Mouse (Mus musculus) midbrain, embryonic 11.5 days (tissue): ENCODE results near the gene Rasl2-9. TPM values are rescaled to one million over a fixed set of nuclear protein-coding genes. Genes with fewer than 3 reads are reported as not detected.

Experiments used
- ATAC-seq: fragments of 200-750 bp; cut with Nextera tagmentation; 2 replicates; pipeline ENCODE4 v1.8.0; 2017; ENCODE audit warnings: moderate TSS enrichment, moderate library complexity; ENCODE audit not compliant: low FRiP score
- DNase-seq: peaks from one replicate; pipeline ENCODE4 v3.0.0; 2015; ENCODE audit warnings: low spot score; ENCODE audit errors: missing footprints
- H3K27ac ChIP-seq: fragments of 300-500 bp; sonication (generic); 2 replicates; pipeline ENCODE4 v1.5.1; 2014; ENCODE audit warnings: low read depth, low read length
- H3K27me3 ChIP-seq: fragments of 300-500 bp; sonication (generic); 2 replicates; pipeline ENCODE4 v1.6.1; 2014; ENCODE audit warnings: mild to moderate bottlenecking, low read length, moderate library complexity, mixed read lengths; ENCODE audit not compliant: control insufficient read depth, insufficient read depth
- H3K36me3 ChIP-seq: fragments of 300-500 bp; sonication (generic); 2 replicates; pipeline ENCODE4 v1.6.1; 2014; ENCODE audit warnings: mild to moderate bottlenecking, low read length, moderate library complexity, mixed read lengths; ENCODE audit not compliant: control insufficient read depth, insufficient read depth
- H3K4me1 ChIP-seq: fragments of 300-500 bp; sonication (generic); 2 replicates; pipeline ENCODE4 v1.6.1; 2014; ENCODE audit warnings: low read length; ENCODE audit not compliant: control insufficient read depth, insufficient read depth
- H3K4me2 ChIP-seq: fragments of 300-500 bp; sonication (generic); 2 replicates; pipeline ENCODE4 v1.6.1; 2014; ENCODE audit warnings: mild to moderate bottlenecking, moderate library complexity
- H3K4me3 ChIP-seq: fragments of 300-500 bp; sonication (generic); 2 replicates; pipeline ENCODE4 v1.5.1; 2014; ENCODE audit warnings: low read depth, low read length
- H3K9ac ChIP-seq: fragments of 300-500 bp; sonication (generic); 2 replicates; pipeline ENCODE4 v1.6.1; 2014; ENCODE audit warnings: low read length
- H3K9me3 ChIP-seq: fragments of 300-500 bp; sonication (generic); 2 replicates; pipeline ENCODE4 v1.6.1; 2016; ENCODE audit warnings: low read length; ENCODE audit not compliant: control insufficient read depth
- WGBS: fragments of 180-500 bp; shearing (Covaris S2); extraction: QIAGEN DNeasy Blood & Tissue Kit; methylation state at CpG from one replicate; pipeline ENCODE4 v1.1.7; 2014; 5-methylcytosine and 5-hydroxymethylcytosine counted together
- polyA plus RNA-seq: library from polyadenylated mRNA; unstranded; fragments of >200 nt; fragmentation: Nextera tagmentation; extraction: Ambion mirVana; gene quantifications from 2 replicates; pipeline ENCODE4 v1.2.1, GENCODE M21; 2014

Gene Rasl2-9
- polyA plus RNA-seq, 1 experiment from 2014 or later, result 0.19 TPM

DNA sequence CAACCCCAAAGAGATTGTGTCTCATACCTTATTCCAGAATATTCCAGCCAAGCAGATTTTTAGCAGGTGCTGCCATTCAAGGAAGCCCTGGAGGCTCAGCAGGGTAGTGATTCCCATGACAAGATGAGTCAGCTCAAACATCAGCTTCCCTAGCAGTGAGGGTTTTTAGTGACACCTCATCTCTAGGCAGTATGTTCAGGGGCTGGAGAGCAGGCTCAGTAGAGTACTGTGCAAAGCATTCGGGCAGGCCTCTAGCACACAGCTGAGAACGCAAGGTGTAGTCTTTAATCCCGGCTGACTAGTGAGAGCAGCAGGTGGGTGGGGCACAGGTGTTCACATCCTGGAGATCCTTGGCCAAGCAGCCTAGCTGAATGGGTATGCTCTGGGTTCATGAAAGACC is 26.0 kb downstream of the Rasl2-9 start:
- WGBS, result 93% methylated on average over 3 of the region's 3 CpGs
- Histone ChIP-seq H3K4me3 (no peak overlapping the region), H3K27ac (no peak overlapping the region), H3K4me1 (no peaks in the 10 kb centered on the region), H3K9me3 (no peaks in the 10 kb centered on the region), H3K27me3 (no peaks in the 10 kb centered on the region), H3K4me2 (no peak overlapping the region), H3K9ac (no peak overlapping the region), H3K36me3 (peaks cover 17% of the 10 kb centered on the region)
- ATAC-seq (no peak), DNase-seq (no peak)

DNA sequence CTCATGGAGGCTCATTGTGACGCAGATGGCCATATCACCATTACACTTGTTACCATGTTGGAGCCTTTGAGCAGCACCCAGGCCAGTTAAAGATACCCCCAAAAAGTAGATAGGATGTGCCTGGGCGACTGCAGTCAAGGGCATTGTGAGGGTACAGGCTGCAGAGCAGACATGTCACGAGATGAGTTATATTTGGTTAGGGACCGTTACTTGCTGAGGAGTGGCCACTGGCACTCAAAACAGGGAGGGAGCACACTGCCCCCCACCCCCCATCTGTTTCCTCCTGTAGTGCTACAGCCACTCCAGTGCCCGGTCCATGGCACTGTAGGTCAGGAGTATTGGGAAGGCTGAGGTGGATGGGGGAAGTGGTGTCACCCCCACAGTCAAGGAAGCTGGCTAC is 27.0 kb downstream of the Rasl2-9 start:
- Histone ChIP-seq H3K9ac (no peak overlapping the region), H3K4me3 (no peak overlapping the region), H3K27ac (no peak overlapping the region), H3K36me3 (peaks cover 23% of the 10 kb centered on the region), H3K27me3 (no peaks in the 10 kb centered on the region), H3K4me2 (no peak overlapping the region), H3K9me3 (no peaks in the 10 kb centered on the region), H3K4me1 (no peaks in the 10 kb centered on the region)
- DNase-seq, result no peak
- WGBS, result 99% methylated on average over 5 of the region's 5 CpGs
- ATAC-seq, result no peak

- Histone ChIP-seq H3K9me3 (no peaks in the 10 kb centered on the region), H3K4me3 (no peak overlapping the region), H3K4me2 (no peak overlapping the region), H3K9ac (no peak overlapping the region), H3K36me3 (peaks cover 40% of the 10 kb centered on the region), H3K27me3 (no peaks in the 10 kb centered on the region), H3K27ac (no peak overlapping the region), H3K4me1 (no peaks in the 10 kb centered on the region)
- no peak for DNase-seq
- no peak for ATAC-seq
- 84% methylated on average over 21 of the region's 21 CpGs for WGBS
Measured at GRCm38 (mm10) chr7:5092831-5093510, 32.8 kb downstream of the Rasl2-9 start.

DNA sequence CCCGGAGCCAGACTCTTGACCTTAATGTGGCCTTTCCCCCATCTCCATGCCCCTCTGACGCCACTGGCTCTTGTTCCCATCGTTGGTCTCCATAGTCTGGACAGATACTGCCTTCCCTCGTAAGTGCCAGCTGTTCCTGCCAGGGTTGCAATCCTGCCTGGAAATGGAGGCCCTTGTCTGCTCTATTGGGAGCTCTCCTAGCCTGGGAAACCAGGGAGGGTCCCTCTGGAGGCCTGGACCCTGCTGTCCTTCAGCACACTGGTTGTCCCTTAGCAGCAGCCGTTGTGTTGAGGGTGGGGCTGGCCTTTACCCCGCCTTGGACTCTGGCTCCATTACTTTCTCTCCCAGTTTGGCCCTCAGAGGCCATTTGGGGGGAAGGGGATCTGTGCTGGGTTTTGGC is 33.4 kb downstream of the Rasl2-9 start:
- no peak overlapping the region for H3K9ac ChIP-seq
- H3K4me2 ChIP-seq, result no peak overlapping the region
- 84% methylated on average over 6 of the region's 6 CpGs for WGBS
- H3K9me3 ChIP-seq, result no peaks in the 10 kb centered on the region
- H3K27me3 ChIP-seq, result no peaks in the 10 kb centered on the region
- DNase-seq (no peak), ATAC-seq (no peak)
- H3K36me3 ChIP-seq, result peaks cover 37% of the 10 kb centered on the region
- no peak overlapping the region for H3K27ac ChIP-seq
- H3K4me3 ChIP-seq, result no peak overlapping the region
- H3K4me1 ChIP-seq, result no peaks in the 10 kb centered on the region

GRCm38 (mm10) chr7:5091008-5091728 is 34.6 kb downstream of the Rasl2-9 start:
- no peak overlapping the region for H3K9ac ChIP-seq
- H3K4me1 ChIP-seq, result no peaks in the 10 kb centered on the region
- no peak overlapping the region for H3K27ac ChIP-seq
- DNase-seq, result no peak
- H3K27me3 ChIP-seq, result no peaks in the 10 kb centered on the region
- no peak overlapping the region for H3K4me3 ChIP-seq
- no peak; the same call in 1 of the 2 replicates for ATAC-seq
- no peaks in the 10 kb centered on the region for H3K9me3 ChIP-seq
- WGBS, result 92% methylated on average over 15 of the region's 15 CpGs
- H3K4me2 ChIP-seq, result no peak overlapping the region
- peaks cover 37% of the 10 kb centered on the region for H3K36me3 ChIP-seq

DNA sequence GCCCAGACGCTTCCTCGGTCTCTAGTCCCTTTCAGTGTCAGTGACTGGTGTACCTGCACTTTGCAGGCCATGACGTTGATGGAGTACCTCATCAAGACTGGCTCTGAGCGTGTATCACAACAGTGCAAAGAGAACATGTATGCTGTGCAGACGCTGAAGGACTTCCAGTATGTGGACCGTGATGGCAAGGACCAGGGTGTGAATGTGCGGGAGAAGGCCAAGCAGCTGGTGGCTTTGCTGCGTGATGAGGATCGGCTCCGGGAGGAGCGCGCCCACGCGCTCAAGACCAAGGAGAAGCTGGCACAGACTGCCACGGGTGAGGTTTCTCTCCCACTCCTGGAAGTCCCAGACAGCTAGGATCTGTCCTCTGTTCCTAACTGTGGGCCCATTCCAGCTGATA is 35.9 kb downstream of the Rasl2-9 start:
- Histone ChIP-seq H3K9me3 (no peaks in the 10 kb centered on the region), H3K4me2 (no peak overlapping the region), H3K27ac (no peak overlapping the region), H3K4me1 (no peaks in the 10 kb centered on the region), H3K27me3 (no peaks in the 10 kb centered on the region), H3K9ac (no peak overlapping the region), H3K4me3 (no peak overlapping the region), H3K36me3 (peaks cover 25% of the 10 kb centered on the region)
- ATAC-seq (no peak), DNase-seq (no peak)
- 95% methylated on average over 15 of the region's 15 CpGs for WGBS

DNA sequence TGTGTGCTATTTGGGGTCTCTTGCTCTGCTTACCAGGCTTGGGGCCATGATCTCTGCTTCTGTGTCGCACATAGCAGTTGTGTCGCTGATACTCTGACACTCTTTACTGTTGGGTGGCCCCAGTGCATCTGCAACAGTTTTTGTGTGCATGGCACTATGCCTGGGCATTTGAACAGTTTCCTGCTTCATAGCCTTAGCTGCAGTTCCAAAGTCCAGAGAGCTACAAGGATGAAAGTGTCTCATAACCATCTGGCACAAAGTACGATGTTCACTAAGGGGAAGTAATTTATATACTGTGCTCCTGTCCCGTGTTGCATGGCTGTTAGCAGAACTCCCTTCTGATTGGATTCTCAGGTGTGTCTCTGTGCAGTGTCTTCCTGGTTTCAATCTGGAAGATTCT is 37.9 kb downstream of the Rasl2-9 start:
- no peak for ATAC-seq
- H3K9ac ChIP-seq, result no peak overlapping the region
- H3K4me2 ChIP-seq, result no peak overlapping the region
- H3K9me3 ChIP-seq, result no peaks in the 10 kb centered on the region
- no peak for DNase-seq
- H3K36me3 ChIP-seq, result peaks cover 19% of the 10 kb centered on the region
- H3K27me3 ChIP-seq, result no peaks in the 10 kb centered on the region
- 92% methylated on average over 4 of the region's 4 CpGs for whole genome bisulfite sequencing
- no peak overlapping the region for H3K27ac ChIP-seq
- no peak overlapping the region for H3K4me3 ChIP-seq
- no peaks in the 10 kb centered on the region for H3K4me1 ChIP-seq

GRCm38 (mm10) chr7:5086921-5087440 is 38.8 kb downstream of the Rasl2-9 start:
- ATAC-seq (no peak), DNase-seq (no peak)
- Histone ChIP-seq H3K9ac (no peak overlapping the region), H3K36me3 (peaks cover 13% of the 10 kb centered on the region), H3K27ac (no peak overlapping the region), H3K4me2 (no peak overlapping the region), H3K4me3 (no peak overlapping the region), H3K9me3 (no peaks in the 10 kb centered on the region), H3K27me3 (no peaks in the 10 kb centered on the region), H3K4me1 (peaks cover under 1% of the 10 kb centered on the region)
- 80% methylated on average over 5 of the region's 5 CpGs for WGBS

- no peak overlapping the region for H3K27ac ChIP-seq
- peaks cover 13% of the 10 kb centered on the region for H3K36me3 ChIP-seq
- 100% methylated on average over 1 of the region's 1 CpGs for WGBS
- H3K9ac ChIP-seq, result no peak overlapping the region
- no peak overlapping the region for H3K4me2 ChIP-seq
- peaks cover 12% of the 10 kb centered on the region for H3K4me1 ChIP-seq
- H3K27me3 ChIP-seq, result no peaks in the 10 kb centered on the region
- no peaks in the 10 kb centered on the region for H3K9me3 ChIP-seq
- DNase-seq (no peak), ATAC-seq (no peak)
- H3K4me3 ChIP-seq, result no peak overlapping the region
Measured at GRCm38 (mm10) chr7:5085512-5085911, 40.2 kb downstream of the Rasl2-9 start.
